Mouse (Mus musculus) sigmoid colon, adult 10 weeks (tissue): ENCODE results near the gene Dgke. TPM values are rescaled to one million over a fixed set of nuclear protein-coding genes. Genes with fewer than 3 reads are reported as not detected.

Experiments used
- polyA plus RNA-seq: library from polyadenylated mRNA; stranded (reverse); fragments of 350-450 nt; fragmentation: Illumina TruSeq; extraction: RNeasy Lipid Tissue Mini Kit (QIAGEN cat#74804); gene quantifications from one replicate; pipeline ENCODE4 v1.2.3, GENCODE M21; 2014; ENCODE audit warnings: low read depth, low replicate concordance

Gene Dgke
- 10.7 TPM for polyA plus RNA-seq

DNA sequence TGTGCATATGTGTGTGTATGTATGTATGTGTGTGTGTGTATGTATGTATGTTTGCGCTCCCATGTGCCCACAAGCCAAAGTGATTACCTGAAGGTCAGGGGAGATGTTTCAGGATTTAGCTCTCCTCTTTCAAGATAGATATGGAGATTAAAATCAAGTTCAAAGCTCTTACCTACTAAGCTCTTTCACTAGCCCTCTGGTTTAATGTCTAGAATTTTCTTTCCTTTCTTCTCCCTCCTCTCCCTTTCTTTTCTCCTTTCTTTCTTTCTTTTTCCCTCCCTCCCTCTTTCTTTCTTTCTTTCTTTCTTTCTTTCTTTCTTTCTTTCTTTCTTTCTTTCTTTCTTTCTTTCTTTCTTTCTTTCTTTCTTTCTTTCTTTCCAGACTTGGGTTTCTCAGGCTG, at the start of gene Dgke:
Dgke (minus strand) TSS at position 101 of the 400 bp plus-strand sequence.

DNA sequence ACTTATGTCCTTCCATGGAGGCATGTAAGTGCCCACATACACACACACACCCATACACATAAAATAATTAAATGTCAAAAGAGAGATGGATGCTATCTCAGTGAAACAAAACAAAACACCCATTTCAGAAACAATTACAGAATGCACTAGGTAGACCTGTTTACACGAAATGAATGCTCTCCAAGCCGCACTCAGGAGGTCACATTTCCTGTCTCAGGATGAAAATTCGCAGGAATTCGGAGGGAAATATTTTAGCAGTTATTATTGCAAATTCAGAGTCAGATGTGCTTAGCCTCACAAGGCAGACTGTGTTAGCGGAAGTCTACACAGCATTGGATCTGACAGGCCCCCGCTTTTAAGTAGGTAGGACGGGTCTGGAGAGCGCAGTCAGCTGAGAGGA, 6.9 kb upstream of the Dgke start, which contains the start of gene Gm525:
Gm525 (plus strand) TSS at position 301 of the 400 bp plus-strand sequence.

DNA sequence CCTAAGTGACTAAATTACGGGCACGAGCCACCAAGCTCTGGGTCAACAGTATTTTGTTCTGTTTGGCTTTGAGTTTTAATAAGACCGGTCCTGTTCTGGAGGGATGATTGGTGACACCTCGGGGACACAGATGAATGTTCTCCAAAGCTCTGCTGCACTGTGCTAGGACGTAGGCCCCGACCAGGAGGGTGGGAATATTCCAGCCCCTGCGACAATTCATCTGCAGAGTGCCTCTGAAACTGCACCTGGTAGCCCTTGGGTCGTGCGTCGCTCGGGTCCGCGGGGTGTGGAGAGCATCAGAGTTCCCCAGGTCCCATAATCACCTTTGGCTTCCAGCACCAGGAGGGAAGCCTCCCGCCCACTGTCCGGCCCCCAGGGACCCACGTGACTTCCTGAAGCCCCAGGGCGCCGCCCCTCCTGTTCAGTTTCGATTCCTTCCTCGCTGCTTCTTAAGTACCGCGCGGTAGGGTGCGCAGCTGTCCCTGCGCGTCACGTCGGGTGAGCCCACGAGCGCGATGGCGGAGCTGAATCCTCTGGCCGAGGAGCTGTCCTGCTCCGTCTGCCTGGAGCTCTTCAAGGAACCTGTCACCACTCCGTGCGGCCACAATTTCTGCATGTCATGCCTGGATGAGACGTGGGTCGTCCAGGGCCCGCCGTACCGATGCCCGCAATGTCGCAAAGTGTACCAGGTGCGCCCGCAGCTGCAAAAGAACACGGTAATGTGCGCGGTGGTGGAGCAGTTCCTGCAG, 67.5 kb downstream of the Dgke start, which contains the start of gene Trim25:
Trim25 (plus strand) TSS at position 403 of the 749 bp plus-strand sequence.

Other genes with a start within 250 kb of the Dgke start
- 25.0 TPM for gene Akap1, start 202.3 kb downstream of the Dgke start, polyA plus RNA-seq
- 25.8 TPM for gene Scpep1, start 111.4 kb downstream of the Dgke start, polyA plus RNA-seq
- gene Elobl, start 99.9 kb downstream of the Dgke start, polyA plus RNA-seq, result not detected
- 7.3 TPM for gene Coil, start 96.6 kb downstream of the Dgke start, polyA plus RNA-seq
- 56.3 TPM for gene Trim25, start 67.5 kb downstream of the Dgke start, polyA plus RNA-seq
- gene Gm525, start 7.0 kb upstream of the Dgke start, polyA plus RNA-seq, result not detected
- 3.4 TPM for gene Nog, start 235.5 kb upstream of the Dgke start, polyA plus RNA-seq